Mouse (Mus musculus): ENCODE measurements at regions not wholly inside any gene's neighbourhood (a gene's known extent, or its start where the extent isn't known, plus 50 kb on each side); places are given as distances from the start of the nearest gene placed in this dataset.
"Not testable (repeated sequence)": the region's sequence is repeated elsewhere in the genome, so short reads cannot be mapped to it uniquely, and the experiment has no call there.

- no peak for DNase-seq (ENCODE audit: low read depth, low spot score)
- Histone ChIP-seq H3K27me3 (ENCODE audit: control insufficient read depth in 1 of 2, insufficient read depth in 2 of 2, low read length in 2 of 2) (no peaks in the 10 kb centered on the region), H3K4me3 (ENCODE audit: control insufficient read depth in 1 of 2, insufficient read depth in 1 of 2, low read depth in 2 of 2, low read length in 2 of 2) (no peak overlapping the region), H3K79me2 (ENCODE audit: control insufficient read depth, insufficient read depth, low read length, poor library complexity) (no peaks in the 10 kb centered on the region), H3K27ac (ENCODE audit: control insufficient read depth, low read depth, low read length) (no peak overlapping the region), H3K9ac (ENCODE audit: control insufficient read depth, low read depth, low read length, poor library complexity, severe bottlenecking) (no peak overlapping the region), H3K36me3 (ENCODE audit: control insufficient read depth in 1 of 2, insufficient read depth in 2 of 2, low read length in 2 of 2) (no peaks in the 10 kb centered on the region), H3K4me1 (ENCODE audit: control insufficient read depth in 1 of 2, insufficient read depth in 2 of 2, low read length in 2 of 2) (no peaks in the 10 kb centered on the region), H3K9me3 (replicated peaks; ENCODE audit: insufficient read depth, low read length) (no peaks in the 10 kb centered on the region)
- TF ChIP-seq HCFC1 (IDR thresholded peaks at IDR 0.05; ENCODE audit: low read depth, low read length) (no peak), CHD2 (IDR thresholded peaks at IDR 0.05; ENCODE audit: low read length) (no peak), RAD21 (IDR thresholded peaks at IDR 0.05; ENCODE audit: low read depth, low read length) (no peak), CHD1 (IDR thresholded peaks at IDR 0.05; ENCODE audit: low read depth, low read length) (no peak), TAL1 (IDR thresholded peaks at IDR 0.05; ENCODE audit: low read length) (no peak), ZC3H11A (IDR thresholded peaks at IDR 0.05; ENCODE audit: low read depth, low read length) (no peak), POLR2A (IDR thresholded peaks at IDR 0.05; ENCODE audit: control insufficient read depth in 1 of 2, insufficient read depth in 1 of 2, low read depth in 1 of 2, low read length in 2 of 2, poor library complexity in 1 of 2) (no peak), ELF1 (IDR thresholded peaks at IDR 0.05; ENCODE audit: low read depth, low read length) (no peak), TCF12 (IDR thresholded peaks at IDR 0.05; ENCODE audit: low read depth, low read length) (no peak), UBTF (IDR thresholded peaks at IDR 0.05; ENCODE audit: borderline replicate concordance, insufficient read depth, low read depth, low read length) (no peak), USF1 (IDR thresholded peaks at IDR 0.05; ENCODE audit: low read depth, low read length) (no peak), MYC (IDR thresholded peaks at IDR 0.05; ENCODE audit: low read depth, low read length) (no peak), ZKSCAN1 (IDR thresholded peaks at IDR 0.05; ENCODE audit: low read depth, low read length) (no peak), SIN3A (IDR thresholded peaks at IDR 0.05; ENCODE audit: low read length) (no peak), ETS1 (IDR thresholded peaks at IDR 0.05; ENCODE audit: low read depth, low read length) (no peak)
Observed at GRCm38 (mm10) chr5:101359986-101360385, 304.8 kb downstream of the Nkx6-1 start.

GRCm38 (mm10) chr5:101345406-101345805, 319.4 kb downstream of the Nkx6-1 start:
- H3K79me2 ChIP-seq (ENCODE audit: control insufficient read depth, insufficient read depth, low read length, poor library complexity): no peaks in the 10 kb centered on the region

GRCm38 (mm10) chr5:101336361-101336760, 328.4 kb downstream of the Nkx6-1 start:
- DNase-seq (ENCODE audit: low read depth, low spot score); H3K4me1 ChIP-seq (ENCODE audit: control insufficient read depth in 1 of 2, insufficient read depth in 2 of 2, low read length in 2 of 2); H3K4me3 ChIP-seq (ENCODE audit: control insufficient read depth in 1 of 2, insufficient read depth in 1 of 2, low read depth in 2 of 2, low read length in 2 of 2); H3K27ac ChIP-seq (ENCODE audit: control insufficient read depth, low read depth, low read length); H3K36me3 ChIP-seq (ENCODE audit: control insufficient read depth in 1 of 2, insufficient read depth in 2 of 2, low read length in 2 of 2); H3K9me3 ChIP-seq (replicated peaks; ENCODE audit: insufficient read depth, low read length); H3K27me3 ChIP-seq (ENCODE audit: control insufficient read depth in 1 of 2, insufficient read depth in 2 of 2, low read length in 2 of 2); H3K9ac ChIP-seq (ENCODE audit: control insufficient read depth, low read depth, low read length, poor library complexity, severe bottlenecking); H3K79me2 ChIP-seq (ENCODE audit: control insufficient read depth, insufficient read depth, low read length, poor library complexity): not testable (repeated sequence)

More at GRCm38 (mm10) chr5:101345406-101345805, 319.4 kb downstream of the Nkx6-1 start:
- H3K27me3 ChIP-seq (ENCODE audit: control insufficient read depth in 1 of 2, insufficient read depth in 2 of 2, low read length in 2 of 2): no peaks in the 10 kb centered on the region
- H3K4me3 ChIP-seq (ENCODE audit: control insufficient read depth in 1 of 2, insufficient read depth in 1 of 2, low read depth in 2 of 2, low read length in 2 of 2): no peak overlapping the region
- H3K4me1 ChIP-seq (ENCODE audit: control insufficient read depth in 1 of 2, insufficient read depth in 2 of 2, low read length in 2 of 2): no peaks in the 10 kb centered on the region
- TF ChIP-seq ZMIZ1 (IDR thresholded peaks at IDR 0.05; ENCODE audit: low read depth, low read length): no peak
- no peak for TF ChIP-seq USF2 (IDR thresholded peaks at IDR 0.05; ENCODE audit: borderline replicate concordance in 1 of 2, insufficient read depth in 1 of 2, low read depth in 1 of 2, low read length in 2 of 2)
- no peak for TF ChIP-seq KAT2A (conservative IDR thresholded peaks at IDR 0.05; ENCODE audit: low read depth, low read length)
- no peak for TF ChIP-seq CTCF (IDR thresholded peaks at IDR 0.05 in 2 of 3, conservative IDR thresholded peaks at IDR 0.05 in 1 of 3; ENCODE audit: control insufficient read depth in 1 of 3, insufficient read depth in 1 of 3, low read depth in 2 of 3, low read length in 3 of 3, poor library complexity in 1 of 3, severe bottlenecking in 1 of 3)
- TF ChIP-seq MYC (IDR thresholded peaks at IDR 0.05; ENCODE audit: low read depth, low read length): no peak
- TF ChIP-seq BHLHE40 (IDR thresholded peaks at IDR 0.05; ENCODE audit: borderline replicate concordance, low read depth, low read length): no peak
- no peak for TF ChIP-seq HCFC1 (IDR thresholded peaks at IDR 0.05; ENCODE audit: low read depth, low read length)
- TF ChIP-seq NRF1 (IDR thresholded peaks at IDR 0.05; ENCODE audit: insufficient read depth, low read depth, low read length, poor library complexity, severe bottlenecking): no peak
- TF ChIP-seq JUND (IDR thresholded peaks at IDR 0.05; ENCODE audit: low read depth, low read length): no peak
- TF ChIP-seq NELFE (IDR thresholded peaks at IDR 0.05; ENCODE audit: low read depth, low read length): no peak
- no peak for TF ChIP-seq POLR2AphosphoS5 (IDR thresholded peaks at IDR 0.05; ENCODE audit: borderline replicate concordance, low read depth, low read length)
- no peak for TF ChIP-seq POLR2AphosphoS2 (IDR thresholded peaks at IDR 0.05; ENCODE audit: low read length)
- TF ChIP-seq GATA1 (IDR thresholded peaks at IDR 0.05; ENCODE audit: low read depth, low read length): no peak
- no peak for TF ChIP-seq UBTF (IDR thresholded peaks at IDR 0.05; ENCODE audit: borderline replicate concordance, insufficient read depth, low read depth, low read length)
- no peak for TF ChIP-seq MAX (IDR thresholded peaks at IDR 0.05; ENCODE audit: low read length)
- TF ChIP-seq CHD2 (IDR thresholded peaks at IDR 0.05; ENCODE audit: low read length): no peak
- no peak for TF ChIP-seq POLR2A (IDR thresholded peaks at IDR 0.05; ENCODE audit: control insufficient read depth in 1 of 2, insufficient read depth in 1 of 2, low read depth in 1 of 2, low read length in 2 of 2, poor library complexity in 1 of 2)
- no peak for TF ChIP-seq E2F4 (IDR thresholded peaks at IDR 0.05; ENCODE audit: borderline replicate concordance, low read depth, low read length)
- no peak for TF ChIP-seq SIN3A (IDR thresholded peaks at IDR 0.05; ENCODE audit: low read length)
- no peak overlapping the region for H3K27ac ChIP-seq (ENCODE audit: control insufficient read depth, low read depth, low read length)
- no peaks in the 10 kb centered on the region for H3K9me3 ChIP-seq (replicated peaks; ENCODE audit: insufficient read depth, low read length)
- no peaks in the 10 kb centered on the region for H3K36me3 ChIP-seq (ENCODE audit: control insufficient read depth in 1 of 2, insufficient read depth in 2 of 2, low read length in 2 of 2)
- H3K9ac ChIP-seq (ENCODE audit: control insufficient read depth, low read depth, low read length, poor library complexity, severe bottlenecking): no peak overlapping the region
- no peak for DNase-seq (ENCODE audit: low read depth, low spot score)
